11 mouse cellular contexts compared by ENCODE assay signal in the genomic region with DNA sequence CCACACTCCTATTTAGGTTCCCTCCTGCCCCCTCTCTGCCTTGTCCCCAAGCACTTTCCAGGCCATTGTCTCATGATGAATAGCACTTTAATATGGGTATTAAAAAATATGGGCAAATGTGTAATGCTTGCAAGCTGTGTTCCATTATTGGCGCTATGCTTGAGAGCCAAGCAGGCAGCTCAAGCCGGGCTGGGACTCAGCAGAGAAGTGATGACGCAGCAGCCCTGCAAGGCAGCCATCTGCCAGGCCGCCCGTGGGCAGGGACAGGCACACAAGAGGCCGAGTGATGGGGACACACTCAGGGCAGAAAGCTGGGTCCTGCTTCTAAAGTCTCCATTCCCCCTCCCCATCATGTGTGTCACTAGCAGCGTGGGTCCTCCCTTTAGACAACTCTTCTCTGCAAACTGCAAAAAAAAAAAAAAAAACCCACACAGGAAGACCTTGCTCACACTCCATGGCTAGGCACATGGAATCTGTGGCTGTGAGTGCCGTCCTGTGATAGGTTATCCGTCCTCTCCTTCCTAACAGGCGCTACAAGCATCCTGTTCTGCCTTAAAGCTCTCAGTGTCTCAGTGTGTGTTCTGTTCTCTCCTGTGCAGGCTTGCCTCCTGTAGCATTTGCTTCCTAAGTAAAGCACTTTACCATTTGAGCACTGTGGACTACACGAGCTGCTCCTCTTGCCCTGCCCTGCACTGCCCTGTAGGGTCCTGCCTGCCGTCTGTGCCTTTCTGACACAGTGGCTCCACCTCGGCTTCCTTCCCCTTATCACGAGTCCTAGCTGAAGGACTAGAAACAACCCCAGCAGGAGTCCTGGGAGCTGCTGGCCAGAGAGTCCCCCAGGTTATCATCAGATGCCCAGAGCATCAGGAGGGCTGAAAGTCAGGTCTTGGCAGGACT. TPM values are rescaled to one million over a fixed set of nuclear protein-coding genes. Genes with fewer than 3 reads are reported as not detected.
A peak's percentile ranks its signal among the peaks of the same experiment; 100 is the strongest.
DNase-seq lines count a peak whose midpoint lies in the region; ATAC-seq and TF ChIP-seq lines count a peak whose summit lies in the region.
"Had no signal": no experiment of that assay in that cellular context is flagged by ENCODE, and none has a peak within 500 bp of the region (broad histone marks: within the 10 kb centered on the region; RNA-seq: fewer than 3 reads in every experiment).

No protein-coding gene starts in this region.

- DNase-seq in heart, postnatal 0 days (ENCODE audit: low spot score): peak; percentile 16
- no peak for DNase-seq in heart, postnatal 10 days
- DNase-seq in cerebellum, adult 11 months: peak; percentile 84
- peak; percentile 94 for DNase-seq in cerebellum, adult 9-11 months
- no peak for DNase-seq in Muller cell, postnatal 12 days (ENCODE audit: inconsistent ontology term)
- no peak for DNase-seq in thymus, postnatal 0 days (ENCODE audit: low spot score)
- DNase-seq: gastrocnemius, postnatal 36 days had no signal

- H3K4me1 ChIP-seq in heart, postnatal 0 days (ENCODE audit: control insufficient read depth, insufficient read depth): peaks cover 40% of the 10 kb centered on the region
- H3K4me1 ChIP-seq in limb, embryonic 12.5 days (replicated peaks): peaks cover 28% of the 10 kb centered on the region
- peaks cover 24% of the 10 kb centered on the region for H3K4me1 ChIP-seq in intestine, embryonic 15.5 days (replicated peaks)

- no peak overlapping the region for H3K4me3 ChIP-seq in heart, postnatal 0 days (ENCODE audit: low read depth, low read length)
- no peak overlapping the region for H3K4me3 ChIP-seq in limb, embryonic 12.5 days (replicated peaks)
- no peak overlapping the region for H3K4me3 ChIP-seq in intestine, embryonic 15.5 days (replicated peaks)
- H3K4me3 ChIP-seq: myocyte had no signal

- no peak for TF ChIP-seq EP300 in heart, postnatal 0 days (IDR thresholded peaks at IDR 0.05; ENCODE audit: low read depth)

- H3K27ac ChIP-seq in heart, postnatal 0 days (ENCODE audit: low read depth): no peak overlapping the region
- H3K27ac ChIP-seq in limb, embryonic 12.5 days: 0 out of 2 replicates have a peak overlapping the region, but pooled peaks have one; percentile 3
- no peak overlapping the region for H3K27ac ChIP-seq in intestine, embryonic 15.5 days

- no peak for TF ChIP-seq CTCF in heart, postnatal 0 days (IDR thresholded peaks at IDR 0.05; ENCODE audit: low read depth)

- H3K27me3 ChIP-seq in heart, postnatal 0 days (ENCODE audit: control insufficient read depth, insufficient read depth, low read length): no peaks in the 10 kb centered on the region
- H3K27me3 ChIP-seq in limb, embryonic 12.5 days: no peaks in the 10 kb centered on the region
- no peaks in the 10 kb centered on the region for H3K27me3 ChIP-seq in intestine, embryonic 15.5 days (replicated peaks)

- intact Hi-C loops in heart, postnatal 10 days (cut with DNase I): no loop called here

- H3K36me3 ChIP-seq in heart, postnatal 0 days (replicated peaks; ENCODE audit: control insufficient read depth, insufficient read depth, low read length): no peaks in the 10 kb centered on the region
- H3K36me3 ChIP-seq in limb, embryonic 12.5 days: peaks cover 28% of the 10 kb centered on the region
- 0 out of 2 replicates have a peak, but pooled peaks cover 2% of the 10 kb centered on the region for H3K36me3 ChIP-seq in intestine, embryonic 15.5 days

- H3K9ac ChIP-seq in heart, postnatal 0 days (replicated peaks; ENCODE audit: low read depth, low read length): no peak overlapping the region
- no peak overlapping the region for H3K9ac ChIP-seq in limb, embryonic 12.5 days (replicated peaks)
- H3K9ac ChIP-seq in intestine, embryonic 15.5 days: no peak overlapping the region

- 0 out of 2 replicates have a peak, but pooled peaks have one; percentile 21 for ATAC-seq in heart, postnatal 0 days (ENCODE audit: insufficient read depth, low read depth)
- no peak for ATAC-seq in limb, embryonic 12.5 days (ENCODE audit: insufficient number of reproducible peaks, insufficient read depth, low FRiP score, low TSS enrichment, low read depth)
- no peak for ATAC-seq in intestine, embryonic 15.5 days

- no peak overlapping the region for H3K4me2 ChIP-seq in heart, postnatal 0 days (ENCODE audit: low read depth, low read length)
- no peak overlapping the region for H3K4me2 ChIP-seq in limb, embryonic 12.5 days
- H3K4me2 ChIP-seq in intestine, embryonic 15.5 days (replicated peaks): no peak overlapping the region

- WGBS in heart, postnatal 0 days: 52% methylated on average over 14 of the region's 14 CpGs
- WGBS in limb, embryonic 12.5 days: 74% methylated on average over 14 of the region's 14 CpGs
- 68% methylated on average over 14 of the region's 14 CpGs for WGBS in intestine, embryonic 15.5 days

- no peaks in the 10 kb centered on the region for H3K9me3 ChIP-seq in heart, postnatal 0 days (replicated peaks; ENCODE audit: control insufficient read depth, low read length)
- no peaks in the 10 kb centered on the region for H3K9me3 ChIP-seq in limb, embryonic 12.5 days
- no peaks in the 10 kb centered on the region for H3K9me3 ChIP-seq in intestine, embryonic 15.5 days
- H3K9me3 ChIP-seq: G1E had no signal

RNA-seq across cellular contexts. Expression of a gene that starts 15.6 kb away (rescaled TPM):
- total RNA-seq in heart, postnatal 0 days (2014; rRNA removed; ENCODE audit: low replicate concordance): 11.3 and 12.6 TPM in 2 replicates
- 4.1 and 5.1 TPM in 2 replicates for polyA plus RNA-seq in heart, postnatal 0 days (2015; fragmentation: Nextera tagmentation; extraction: Ambion mirVana)
- total RNA-seq in heart, postnatal 10 days (2021): 10 to 100 TPM; 36.2 to 39.6 TPM
- polyA plus RNA-seq in limb, embryonic 12.5 days (2016; fragmentation: Nextera tagmentation; extraction: Ambion mirVana): 11.8 and 19.2 TPM in 2 replicates
- 8.0 and 9.6 TPM in 2 replicates for polyA plus RNA-seq in intestine, embryonic 15.5 days (2015; fragmentation: Nextera tagmentation; extraction: Ambion mirVana)
- polyA plus RNA-seq in thymus, postnatal 0 days (2015; fragmentation: Nextera tagmentation; extraction: Ambion mirVana): 5.8 and 6.4 TPM in 2 replicates

Comparison
In these comparisons a context has a peak if more than half of its experiments do, and no peak if none do; other contexts are left out.
1. DNase-seq: peak in heart, postnatal 0 days (single experiment), cerebellum, adult 11 months (single experiment) and cerebellum, adult 9-11 months (single experiment); none in heart, postnatal 10 days (0 of 2), Muller cell, postnatal 12 days (single experiment) and thymus, postnatal 0 days (single experiment).